Mouse (Mus musculus) cerebellum, adult 2 months (tissue): ENCODE results near the gene Olfr601.

Experiments
- CTCF ChIP-seq: fragments of 200-500 bp; IDR thresholded peaks from 2 replicates; pipeline ENCODE4 v1.5.1; 2011; ENCODE audit warnings: low read depth, mild to moderate bottlenecking, control low read depth, low read length, moderate library complexity, borderline replicate concordance; ENCODE audit not compliant: insufficient read depth
- POLR2A ChIP-seq: fragments of 200-500 bp; IDR thresholded peaks from 2 replicates; pipeline ENCODE4 v1.6.1; 2011; ENCODE audit warnings: low read length, control low read depth, borderline replicate concordance; ENCODE audit not compliant: insufficient read depth

DNA sequence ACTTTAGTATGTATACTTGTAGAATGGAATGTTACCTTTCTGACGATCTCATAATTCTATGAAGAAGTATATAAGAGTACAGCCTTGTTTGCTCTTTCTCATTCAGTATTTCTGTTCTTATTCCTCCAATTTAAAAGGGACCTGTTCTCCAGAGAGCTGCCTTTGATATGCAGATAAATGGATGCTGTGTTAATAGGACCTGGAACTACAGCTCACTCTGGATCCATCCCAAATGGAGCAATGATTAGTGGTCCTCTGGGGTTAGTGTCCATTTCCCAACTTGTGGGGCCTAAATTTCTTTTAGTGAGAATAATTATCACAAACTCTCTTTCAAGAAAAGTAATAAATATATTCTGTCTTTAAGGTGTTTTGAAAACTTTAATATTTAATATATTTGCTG is at the start of gene Olfr601:
- no peak for TF ChIP-seq CTCF
- no peak for TF ChIP-seq POLR2A
